Mouse (Mus musculus) hindbrain, embryonic 13.5 days (tissue): Measurements from ENCODE around the gene Ngly1. TPM values are rescaled to one million over a fixed set of nuclear protein-coding genes. Genes with fewer than 3 reads are reported as not detected.
A peak's percentile ranks its signal among the peaks of the same experiment; 100 is the strongest.

Experiments used
- ATAC-seq: fragments of 200-750 bp; cut with Nextera tagmentation; 2 replicates; pipeline ENCODE4 v1.8.0; 2017; ENCODE audit warnings: moderate TSS enrichment; ENCODE audit not compliant: low FRiP score
- H3K27ac ChIP-seq: fragments of 300-500 bp; sonication (generic); 2 replicates; pipeline ENCODE4 v1.5.1; 2015; ENCODE audit warnings: inconsistent platforms, mild to moderate bottlenecking, moderate library complexity
- H3K27me3 ChIP-seq: fragments of 300-500 bp; sonication (generic); 2 replicates; pipeline ENCODE4 v1.6.1; 2015; ENCODE audit warnings: mild to moderate bottlenecking, inconsistent platforms
- H3K36me3 ChIP-seq: fragments of 300-500 bp; sonication (generic); 2 replicates; pipeline ENCODE4 v1.6.1; 2015; ENCODE audit warnings: mild to moderate bottlenecking, inconsistent platforms
- H3K4me1 ChIP-seq: fragments of 300-500 bp; sonication (generic); replicated peaks from 2 replicates; pipeline ENCODE4 v1.6.1; 2015; ENCODE audit warnings: inconsistent platforms
- H3K4me2 ChIP-seq: fragments of 300-500 bp; sonication (generic); 2 replicates; pipeline ENCODE4 v1.6.1; 2015; ENCODE audit warnings: inconsistent platforms, mild to moderate bottlenecking, moderate library complexity
- H3K4me3 ChIP-seq: fragments of 300-500 bp; sonication (generic); 2 replicates; pipeline ENCODE4 v1.5.1; 2015; ENCODE audit warnings: mild to moderate bottlenecking, inconsistent platforms
- H3K9ac ChIP-seq: fragments of 300-500 bp; sonication (generic); 2 replicates; pipeline ENCODE4 v1.6.1; 2015; ENCODE audit warnings: mild to moderate bottlenecking, inconsistent platforms
- H3K9me3 ChIP-seq: fragments of 300-500 bp; sonication (generic); 2 replicates; pipeline ENCODE4 v1.6.1; 2016; ENCODE audit warnings: inconsistent platforms
- WGBS: fragments of 180-500 bp; shearing (Covaris S2); methylation state at CpG from one replicate; pipeline ENCODE4 v1.1.7; 2015; 5-methylcytosine and 5-hydroxymethylcytosine counted together
- polyA plus RNA-seq: library from polyadenylated mRNA; unstranded; fragments of >200 nt; fragmentation: Nextera tagmentation; extraction: Ambion mirVana; gene quantifications from 2 replicates; pipeline ENCODE4 v1.2.1, GENCODE M21; 2015

Gene Ngly1
- polyA plus RNA-seq, 1 experiment from 2014 or later = 27.0 TPM

GRCm38 (mm10) chr14:16267028-16267427 is 17.9 kb downstream of the Ngly1 start:
- no peak overlapping the region for H3K4me3 ChIP-seq
- no peaks in the 10 kb centered on the region for H3K4me1 ChIP-seq
- no peak overlapping the region for H3K27ac ChIP-seq
- ATAC-seq = no peak
- H3K27me3 ChIP-seq = no peaks in the 10 kb centered on the region
- no peak overlapping the region for H3K9ac ChIP-seq
- H3K36me3 ChIP-seq = peaks cover 6% of the 10 kb centered on the region
- 88% methylated on average over 5 of the region's 5 CpGs for WGBS
- no peaks in the 10 kb centered on the region for H3K9me3 ChIP-seq
- H3K4me2 ChIP-seq = no peak overlapping the region

- peaks cover 9% of the 10 kb centered on the region for H3K36me3 ChIP-seq
- H3K9ac ChIP-seq = no peak overlapping the region
- H3K27me3 ChIP-seq = no peaks in the 10 kb centered on the region
- WGBS = 93% methylated on average over 2 of the region's 2 CpGs
- no peak overlapping the region for H3K4me2 ChIP-seq
- no peak overlapping the region for H3K27ac ChIP-seq
- no peak overlapping the region for H3K4me3 ChIP-seq
- no peak for ATAC-seq
- H3K4me1 ChIP-seq = no peaks in the 10 kb centered on the region
- H3K9me3 ChIP-seq = no peaks in the 10 kb centered on the region
These were observed 20.7 kb downstream of the Ngly1 start for GRCm38 (mm10) chr14:16269776-16270175.

GRCm38 (mm10) chr14:16273677-16274076 is 24.6 kb downstream of the Ngly1 start:
- Histone ChIP-seq H3K9me3 (no peaks in the 10 kb centered on the region), H3K4me3 (no peak overlapping the region), H3K27ac (no peak overlapping the region), H3K4me2 (no peak overlapping the region), H3K36me3 (peaks cover 9% of the 10 kb centered on the region), H3K4me1 (no peaks in the 10 kb centered on the region), H3K27me3 (no peaks in the 10 kb centered on the region), H3K9ac (no peak overlapping the region)
- no peak for ATAC-seq
- 88% methylated on average over 3 of the region's 3 CpGs for WGBS

GRCm38 (mm10) chr14:16279196-16279595 is 30.1 kb downstream of the Ngly1 start:
- H3K9ac ChIP-seq = no peak overlapping the region
- H3K4me2 ChIP-seq = no peak overlapping the region
- H3K4me3 ChIP-seq = no peak overlapping the region
- no peak for ATAC-seq
- no peaks in the 10 kb centered on the region for H3K4me1 ChIP-seq
- peaks cover 12% of the 10 kb centered on the region for H3K36me3 ChIP-seq
- WGBS = 68% methylated on average over 4 of the region's 4 CpGs
- no peaks in the 10 kb centered on the region for H3K9me3 ChIP-seq
- H3K27ac ChIP-seq = no peak overlapping the region
- no peaks in the 10 kb centered on the region for H3K27me3 ChIP-seq

- H3K36me3 ChIP-seq = peaks cover 12% of the 10 kb centered on the region
- no peaks in the 10 kb centered on the region for H3K9me3 ChIP-seq
- WGBS = 83% methylated on average over 4 of the region's 4 CpGs
- no peak overlapping the region for H3K27ac ChIP-seq
- no peaks in the 10 kb centered on the region for H3K4me1 ChIP-seq
- H3K9ac ChIP-seq = no peak overlapping the region
- no peak for ATAC-seq
- H3K4me3 ChIP-seq = no peak overlapping the region
- no peaks in the 10 kb centered on the region for H3K27me3 ChIP-seq
- H3K4me2 ChIP-seq = no peak overlapping the region
These were observed 34.9 kb downstream of the Ngly1 start for GRCm38 (mm10) chr14:16283966-16284365.

- Histone ChIP-seq H3K4me3 (no peak overlapping the region), H3K9me3 (no peaks in the 10 kb centered on the region), H3K27me3 (no peaks in the 10 kb centered on the region), H3K9ac (no peak overlapping the region), H3K4me2 (no peak overlapping the region), H3K36me3 (peaks cover 16% of the 10 kb centered on the region), H3K27ac (no peak overlapping the region), H3K4me1 (no peaks in the 10 kb centered on the region; the same call in 1 of the 2 replicates)
- 62% methylated on average over 1 of the region's 1 CpGs for WGBS
- no peak for ATAC-seq
These were observed 43.3 kb downstream of the Ngly1 start for GRCm38 (mm10) chr14:16292371-16292770.

GRCm38 (mm10) chr14:16293015-16293414 is 43.9 kb downstream of the Ngly1 start:
- no peaks in the 10 kb centered on the region for H3K27me3 ChIP-seq
- no peaks in the 10 kb centered on the region; the same call in 1 of the 2 replicates for H3K4me1 ChIP-seq
- no peak overlapping the region for H3K4me2 ChIP-seq
- no peak for ATAC-seq
- no peak overlapping the region for H3K27ac ChIP-seq
- peaks cover 16% of the 10 kb centered on the region for H3K36me3 ChIP-seq
- no peak overlapping the region for H3K9ac ChIP-seq
- no peak overlapping the region for H3K4me3 ChIP-seq
- no peaks in the 10 kb centered on the region for H3K9me3 ChIP-seq

- Histone ChIP-seq H3K9me3 (no peaks in the 10 kb centered on the region), H3K27ac (no peak overlapping the region), H3K4me2 (no peak overlapping the region), H3K4me3 (no peak overlapping the region), H3K4me1 (no peaks in the 10 kb centered on the region; the same call in 1 of the 2 replicates), H3K27me3 (no peaks in the 10 kb centered on the region), H3K9ac (no peak overlapping the region), H3K36me3 (peaks cover 16% of the 10 kb centered on the region)
- ATAC-seq = no peak
- WGBS = 85% methylated on average over 1 of the region's 1 CpGs
These were observed 44.8 kb downstream of the Ngly1 start for GRCm38 (mm10) chr14:16293921-16294320.

- Histone ChIP-seq H3K4me3 (no peak overlapping the region), H3K27ac (0 out of 2 replicates have a peak overlapping the region, but pooled peaks have one; percentile 15), H3K36me3 (peaks cover 12% of the 10 kb centered on the region), H3K4me1 (no peaks in the 10 kb centered on the region; the same call in 1 of the 2 replicates), H3K4me2 (no peak overlapping the region), H3K9me3 (no peaks in the 10 kb centered on the region), H3K27me3 (no peaks in the 10 kb centered on the region), H3K9ac (no peak overlapping the region)
- WGBS = 64% methylated on average over 2 of the region's 2 CpGs
- ATAC-seq = no peak
These were observed 47.9 kb downstream of the Ngly1 start for GRCm38 (mm10) chr14:16296816-16297468.

- no peak overlapping the region for H3K4me3 ChIP-seq
- no peak overlapping the region for H3K27ac ChIP-seq
- H3K4me2 ChIP-seq = no peak overlapping the region
- H3K9ac ChIP-seq = no peak overlapping the region
- no peak for ATAC-seq
- peaks cover 7% of the 10 kb centered on the region; the same call in 1 of the 2 replicates for H3K36me3 ChIP-seq
- no peaks in the 10 kb centered on the region; the same call in 1 of the 2 replicates for H3K4me1 ChIP-seq
- WGBS = 92% methylated on average over 5 of the region's 5 CpGs
- H3K27me3 ChIP-seq = no peaks in the 10 kb centered on the region
- H3K9me3 ChIP-seq = no peaks in the 10 kb centered on the region
These were observed 52.7 kb downstream of the Ngly1 start for GRCm38 (mm10) chr14:16301735-16302134.

GRCm38 (mm10) chr14:16302688-16303087 is 53.6 kb downstream of the Ngly1 start:
- no peak for ATAC-seq
- Histone ChIP-seq H3K4me2 (no peak overlapping the region), H3K36me3 (peaks cover 7% of the 10 kb centered on the region; the same call in 1 of the 2 replicates), H3K4me3 (no peak overlapping the region), H3K9me3 (no peaks in the 10 kb centered on the region), H3K9ac (no peak overlapping the region), H3K4me1 (no peaks in the 10 kb centered on the region), H3K27ac (no peak overlapping the region), H3K27me3 (no peaks in the 10 kb centered on the region)
- 60% methylated on average over 1 of the region's 1 CpGs for WGBS

GRCm38 (mm10) chr14:16310791-16311190 is 61.7 kb downstream of the Ngly1 start:
- Histone ChIP-seq H3K4me3 (no peak overlapping the region), H3K27ac (no peak overlapping the region), H3K9me3 (no peaks in the 10 kb centered on the region), H3K36me3 (no peaks in the 10 kb centered on the region), H3K27me3 (no peaks in the 10 kb centered on the region), H3K4me1 (peaks cover 5% of the 10 kb centered on the region; the same call in 1 of the 2 replicates), H3K9ac (no peak overlapping the region), H3K4me2 (no peak overlapping the region)
- 50% methylated on average over 6 of the region's 6 CpGs for WGBS
- no peak for ATAC-seq

- peaks cover 5% of the 10 kb centered on the region; the same call in 1 of the 2 replicates for H3K4me1 ChIP-seq
- no peaks in the 10 kb centered on the region for H3K9me3 ChIP-seq
- no peak overlapping the region for H3K4me2 ChIP-seq
- H3K27me3 ChIP-seq = no peaks in the 10 kb centered on the region
- 82% methylated on average over 1 of the region's 1 CpGs for WGBS
- H3K27ac ChIP-seq = no peak overlapping the region
- H3K36me3 ChIP-seq = no peaks in the 10 kb centered on the region
- no peak overlapping the region for H3K9ac ChIP-seq
- no peak overlapping the region for H3K4me3 ChIP-seq
- ATAC-seq = no peak
These were observed 63.5 kb downstream of the Ngly1 start for GRCm38 (mm10) chr14:16312599-16312998.
